Mouse (Mus musculus) bone marrow, adult 2 months (tissue): ENCODE results near the gene Lamtor4.

ENCODE experiments used
- CTCF ChIP-seq: fragments of 200-500 bp; IDR thresholded peaks from 2 replicates; pipeline ENCODE4 v1.5.1; 2011; ENCODE audit warnings: low read length, control low read depth; ENCODE audit not compliant: control insufficient read depth, insufficient read depth
- POLR2A ChIP-seq: fragments of 200-500 bp; IDR thresholded peaks from 2 replicates; pipeline ENCODE4 v1.6.1; 2011; ENCODE audit warnings: low read depth, mild to moderate bottlenecking, control low read depth, low read length, borderline replicate concordance; ENCODE audit not compliant: control insufficient read depth

DNA sequence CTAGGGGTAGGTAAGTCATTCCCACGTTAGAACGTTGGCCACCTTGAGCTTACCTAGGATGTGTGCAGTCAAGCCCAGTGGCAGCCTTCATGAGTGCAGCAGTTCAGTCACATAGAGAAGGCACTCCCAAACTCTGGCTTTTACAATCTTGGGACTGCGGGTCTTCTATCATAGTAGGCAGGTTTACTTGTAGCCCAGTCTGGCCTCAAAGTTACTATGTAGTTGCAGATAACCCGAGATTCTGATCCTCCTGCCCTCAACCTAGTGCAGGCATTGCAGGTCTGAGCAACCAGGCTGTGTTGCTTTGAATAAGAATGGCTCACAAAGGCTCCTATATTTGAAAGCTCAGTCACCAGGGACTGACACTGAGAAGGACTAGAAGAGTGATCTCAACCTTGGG is 28.8 kb upstream of the Lamtor4 start:
- TF ChIP-seq CTCF: no peak
- no peak for TF ChIP-seq POLR2A
